Mouse (Mus musculus) testis, postnatal 10 days (tissue): ENCODE results near the gene Shkbp1.
A peak's percentile ranks its signal among the peaks of the same experiment; 100 is the strongest.

Experiments
- DNase-seq: peaks from one replicate; pipeline ENCODE4 v3.0.0; 2021; ENCODE audit warnings: low spot score

Gene Shkbp1

DNA sequence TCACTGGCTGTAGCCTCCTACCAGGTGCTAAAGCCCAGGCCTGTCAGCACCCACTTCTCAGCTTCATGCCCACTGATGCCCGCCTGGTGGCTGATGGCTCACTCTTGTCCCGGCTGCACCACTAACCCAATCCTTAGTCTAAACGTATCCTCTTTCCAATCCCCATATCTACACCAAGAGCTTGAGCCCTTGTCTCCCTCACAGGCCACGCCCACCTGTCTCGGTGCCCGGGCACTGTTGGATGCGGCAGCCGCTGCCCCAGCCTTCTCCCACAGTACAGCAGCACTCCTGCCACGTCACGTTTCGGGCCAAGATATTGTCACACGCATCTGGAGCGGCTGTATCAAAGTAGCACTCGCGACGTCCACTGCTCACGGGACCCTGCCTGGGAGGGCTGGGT lies 45.5 kb downstream of the Shkbp1 start:
- peak; percentile 75 for DNase-seq

DNA sequence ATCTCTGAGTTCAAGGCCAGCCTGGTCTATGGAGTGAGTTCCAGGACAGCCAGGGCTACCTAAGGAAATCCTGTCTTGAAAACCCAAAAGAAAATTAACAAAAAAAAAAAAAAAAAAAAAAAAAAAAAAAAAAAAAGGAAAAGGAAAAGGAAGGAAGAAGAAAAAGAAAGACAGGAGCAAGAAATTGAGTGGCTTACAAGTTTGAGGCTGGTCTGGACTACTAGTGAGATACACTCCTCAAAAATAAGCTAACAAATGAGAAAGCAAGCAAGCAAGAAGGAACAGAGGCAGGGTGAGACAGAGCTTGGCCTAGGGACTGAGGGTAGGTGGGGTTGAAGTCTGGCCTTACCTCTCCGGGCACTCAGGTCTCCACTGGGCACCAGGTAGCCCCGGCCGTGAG lies 46.0 kb downstream of the Shkbp1 start:
- DNase-seq = no peak

DNA sequence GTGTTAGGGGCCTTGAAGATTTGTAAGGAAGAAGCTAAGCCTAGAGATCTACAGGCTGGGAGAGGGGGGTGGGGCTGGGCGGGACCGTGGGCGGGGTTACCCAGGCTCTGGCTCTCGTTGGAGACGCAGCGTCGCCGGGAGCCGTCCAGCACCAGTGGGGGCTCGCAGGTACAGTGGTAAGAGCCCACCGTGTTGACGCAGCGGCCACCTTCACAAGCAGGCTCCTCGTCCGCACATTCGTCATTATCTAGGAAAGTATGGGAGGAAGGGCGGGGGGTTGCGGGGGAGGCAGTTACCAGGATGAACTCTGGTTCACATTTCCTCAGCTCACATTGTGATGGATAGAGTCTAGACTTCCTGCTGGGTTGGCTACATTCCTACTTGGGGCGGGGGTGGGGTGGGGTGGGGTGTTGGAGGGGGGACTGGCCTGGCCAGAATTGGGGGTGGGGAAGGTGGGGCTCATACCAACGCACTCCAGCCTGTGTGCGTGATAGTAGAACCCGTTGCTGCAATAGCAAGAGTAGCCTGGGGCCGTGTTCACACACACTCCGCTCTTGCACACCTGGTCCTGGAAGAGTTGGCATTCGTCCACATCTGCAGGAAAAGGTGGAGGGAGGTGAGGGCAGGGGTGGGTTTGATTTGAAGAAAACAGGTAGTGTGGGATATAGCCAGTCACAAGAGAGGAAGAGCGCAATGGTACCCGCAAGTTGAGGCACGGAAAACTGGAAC lies 46.8 kb downstream of the Shkbp1 start:
- peak; percentile 50 for DNase-seq

DNA sequence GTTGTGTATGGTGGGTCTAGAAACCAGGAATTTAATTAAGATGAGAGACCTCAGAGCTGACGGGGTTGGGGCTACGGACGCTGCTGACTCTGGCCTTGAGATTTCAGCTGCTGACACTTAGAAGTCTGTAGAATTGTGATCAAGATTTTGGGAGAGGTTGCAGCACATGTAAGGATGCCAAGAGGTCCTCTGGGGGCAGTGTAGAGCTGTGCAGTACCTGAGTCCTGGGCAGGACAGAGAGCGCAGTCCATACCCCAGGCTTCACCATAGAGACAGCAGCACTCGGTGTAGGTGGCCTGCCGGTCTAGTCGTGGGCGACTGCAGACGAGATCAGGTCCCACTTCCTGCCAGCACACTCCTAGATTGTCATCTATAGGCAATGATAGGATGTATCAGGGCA lies 48.3 kb downstream of the Shkbp1 start:
- DNase-seq = no peak

DNA sequence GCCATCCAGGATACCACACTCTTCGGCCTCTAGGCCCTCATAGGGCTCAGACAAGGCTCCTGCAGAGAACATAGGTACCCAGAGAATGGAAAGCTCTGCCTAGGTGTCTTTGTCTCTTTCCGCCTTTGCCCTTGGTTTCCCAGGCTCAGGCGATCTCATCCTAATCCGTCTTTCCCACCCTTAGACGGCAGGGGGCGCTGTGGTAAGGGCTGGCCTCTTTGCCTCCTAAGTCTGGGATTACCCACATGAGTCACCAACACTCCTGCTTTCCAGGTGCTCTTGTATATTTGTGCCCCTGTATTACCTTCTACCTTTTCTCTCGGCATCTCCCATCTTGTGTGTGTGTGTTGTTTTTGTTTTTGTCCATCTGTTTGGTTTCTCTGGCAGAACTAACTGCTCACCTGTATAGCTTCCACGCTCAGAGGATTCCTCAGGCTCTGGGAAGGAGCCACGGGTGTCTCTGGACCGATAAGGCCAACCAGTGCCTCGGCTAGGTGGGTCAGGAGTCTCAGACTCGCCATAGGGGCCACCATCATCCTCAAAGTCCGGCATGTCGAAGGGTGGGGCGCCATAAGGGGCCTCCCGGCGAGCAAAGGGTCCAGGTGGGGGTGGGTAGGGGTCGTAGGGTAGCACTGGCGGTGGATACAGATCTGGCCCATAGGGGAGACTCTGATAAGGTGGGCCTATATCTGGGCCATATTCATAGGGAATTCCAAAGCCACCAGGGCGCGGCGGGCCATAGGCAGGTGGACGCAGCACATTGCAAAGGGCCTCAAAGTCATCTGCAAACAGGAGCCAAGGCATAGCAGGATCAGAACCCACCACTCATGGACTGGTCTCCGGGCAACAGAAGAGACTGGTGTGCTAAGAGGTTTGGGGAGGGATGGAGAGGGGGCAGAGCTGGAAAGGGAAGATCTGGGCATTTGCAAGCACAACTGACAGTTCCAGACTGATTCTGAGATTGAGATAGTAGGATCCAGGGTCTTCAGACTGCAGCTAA lies 49.4 kb downstream of the Shkbp1 start:
- DNase-seq = peak; percentile 80

DNA sequence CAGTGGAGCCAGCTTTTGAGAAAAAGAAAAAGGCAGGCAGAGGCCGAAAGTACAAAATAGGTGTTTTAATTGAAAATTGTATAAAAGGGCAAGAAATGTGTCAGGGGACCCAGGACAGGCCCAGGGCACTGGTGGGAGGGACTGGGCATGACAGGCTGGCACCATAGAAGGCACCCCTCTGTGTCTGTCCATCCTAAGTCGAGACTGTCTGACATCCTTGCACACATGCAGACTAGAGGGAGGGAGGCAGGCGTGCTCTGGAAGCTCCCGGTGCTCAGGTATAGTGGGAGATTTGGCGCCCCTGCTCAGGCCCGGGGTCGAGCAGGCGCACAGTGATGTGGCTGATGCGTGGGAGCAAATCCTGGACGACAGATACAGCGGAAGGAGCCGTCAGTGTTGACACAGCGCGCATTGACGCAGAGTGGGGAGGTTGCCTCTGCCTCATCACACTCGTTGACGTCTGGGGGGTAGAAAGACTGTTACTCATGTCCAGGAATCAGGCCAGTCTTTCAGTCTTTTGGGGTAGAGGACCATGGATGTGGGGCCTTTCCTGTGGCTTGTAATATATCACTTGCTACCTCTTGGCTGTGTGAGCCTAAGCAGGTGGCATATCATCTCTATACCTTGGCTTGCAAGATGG lies 50.6 kb downstream of the Shkbp1 start:
- DNase-seq = no peak

DNA sequence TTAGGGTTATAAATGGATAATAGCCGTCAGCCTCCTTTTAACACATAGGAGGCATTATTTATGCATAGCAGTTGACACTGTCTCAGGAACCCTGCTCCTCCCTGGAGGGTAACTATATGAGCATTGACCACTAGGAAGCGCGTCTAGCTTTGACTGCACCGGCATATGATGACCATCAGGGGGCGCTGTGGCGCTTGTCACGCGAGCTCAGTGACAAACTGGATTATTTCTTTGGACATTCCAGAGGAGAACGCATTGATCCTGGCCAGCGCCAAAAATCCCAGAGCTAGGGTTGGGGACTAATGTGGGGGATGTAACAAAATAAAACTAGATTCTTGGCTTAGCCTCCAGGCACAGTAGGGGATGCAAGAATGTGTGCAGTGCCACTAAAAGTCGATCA lies 53.6 kb downstream of the Shkbp1 start:
- peak; percentile 92 for DNase-seq

DNA sequence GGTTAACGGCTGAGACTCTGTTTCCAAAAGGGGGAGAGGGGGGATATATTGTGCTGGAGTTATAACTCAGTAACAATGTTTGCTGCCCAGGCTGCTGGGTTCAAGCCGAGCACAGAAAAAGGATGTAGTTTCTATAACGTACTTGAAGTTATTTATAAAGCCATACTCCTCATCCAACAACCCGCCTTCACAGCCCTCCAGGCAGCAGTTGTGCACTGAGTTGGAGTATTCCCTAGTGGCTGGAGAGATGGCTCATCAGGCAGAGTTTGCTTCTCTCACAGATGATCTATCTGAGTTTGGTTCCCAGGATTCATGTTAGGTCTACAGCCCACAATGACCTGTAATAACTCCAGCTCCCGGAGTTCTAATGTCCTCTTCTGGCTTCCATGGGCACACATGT lies 55.0 kb downstream of the Shkbp1 start:
- no peak for DNase-seq

DNA sequence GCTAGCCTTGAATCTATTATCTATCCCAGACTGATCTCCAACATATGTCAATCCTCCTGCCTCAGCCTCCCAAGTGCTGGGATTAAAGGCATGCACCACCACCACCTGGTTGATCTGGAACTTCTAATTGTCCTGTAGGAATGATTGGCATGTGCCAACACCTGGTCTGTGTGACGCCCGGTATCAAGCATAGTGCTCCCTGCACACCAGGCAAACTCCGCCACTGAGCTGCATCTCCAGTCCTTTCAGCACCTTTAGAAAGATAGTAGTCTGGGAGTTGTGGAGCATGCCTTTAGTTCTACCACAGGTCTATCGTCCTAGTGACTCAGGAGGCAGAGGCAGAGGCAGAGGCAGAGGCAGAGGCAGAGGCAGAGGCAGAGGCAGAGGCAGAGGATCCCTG lies 55.5 kb downstream of the Shkbp1 start:
- no peak for DNase-seq

DNA sequence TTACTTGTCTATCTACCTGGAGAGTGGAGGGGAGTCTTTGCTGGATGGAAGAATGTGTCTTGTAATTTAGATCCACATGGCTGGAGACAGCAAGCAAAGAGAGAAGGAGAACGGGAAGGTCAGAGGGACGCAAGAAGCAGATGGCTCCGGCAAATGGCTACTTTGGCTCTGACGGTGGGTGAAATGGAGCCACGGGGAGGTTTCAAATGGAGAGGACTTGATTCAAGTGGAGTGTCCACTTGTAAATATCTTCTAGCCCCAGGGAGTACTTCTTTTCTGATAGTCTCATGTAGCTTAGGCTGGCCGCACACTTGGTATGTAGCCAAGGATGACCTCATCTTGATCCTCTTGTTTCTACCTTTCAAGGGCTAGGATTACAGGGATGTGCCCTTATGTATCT lies 57.0 kb downstream of the Shkbp1 start:
- DNase-seq = no peak

DNA sequence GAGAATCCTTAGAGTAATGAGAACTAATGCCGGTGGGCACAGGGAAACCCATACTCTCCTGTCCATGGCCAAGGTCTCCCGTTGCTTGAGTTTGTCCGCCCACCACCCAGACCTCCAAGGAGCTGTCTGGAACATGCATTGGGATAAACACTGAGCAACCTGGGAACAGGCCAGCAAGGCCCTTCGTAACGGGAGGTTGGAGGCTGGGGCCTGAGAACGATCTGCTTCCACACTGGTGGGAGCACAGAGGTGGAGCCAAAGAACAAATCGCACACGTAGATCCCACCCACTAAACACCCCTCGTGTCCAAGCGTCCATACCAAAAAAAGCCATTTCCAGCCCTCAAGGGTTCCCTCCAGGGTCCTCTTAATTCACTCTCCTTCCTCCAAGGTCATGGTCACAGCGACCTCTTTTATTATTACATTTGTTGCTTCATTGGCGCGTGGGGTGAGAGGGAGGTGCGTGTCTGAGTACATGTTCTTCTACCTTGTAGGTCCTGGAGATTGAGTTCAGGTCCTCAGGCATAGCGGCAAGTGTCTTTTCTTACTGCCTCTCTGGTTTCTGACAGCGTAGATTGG lies 57.7 kb downstream of the Shkbp1 start:
- peak; percentile 73 for DNase-seq

DNA sequence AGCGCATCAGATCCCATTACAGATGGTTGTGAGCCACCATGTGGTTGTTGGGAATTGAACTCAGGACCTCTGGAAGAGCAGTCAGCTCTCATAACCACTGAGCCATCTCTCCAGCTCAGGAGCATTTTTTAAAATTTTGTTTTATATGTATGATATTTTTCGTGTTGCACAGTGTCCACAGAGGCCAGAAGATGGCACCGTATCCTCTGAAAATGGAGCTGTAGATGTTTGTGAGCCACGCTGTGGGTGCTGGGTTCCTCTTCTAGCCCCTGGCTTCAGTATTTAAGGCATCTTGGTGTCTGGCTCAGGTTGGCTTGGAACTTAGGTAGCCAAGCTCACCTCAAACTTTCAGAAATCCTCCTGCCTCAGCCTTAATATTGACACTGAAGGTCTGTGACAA lies 59.3 kb downstream of the Shkbp1 start:
- no peak for DNase-seq

DNA sequence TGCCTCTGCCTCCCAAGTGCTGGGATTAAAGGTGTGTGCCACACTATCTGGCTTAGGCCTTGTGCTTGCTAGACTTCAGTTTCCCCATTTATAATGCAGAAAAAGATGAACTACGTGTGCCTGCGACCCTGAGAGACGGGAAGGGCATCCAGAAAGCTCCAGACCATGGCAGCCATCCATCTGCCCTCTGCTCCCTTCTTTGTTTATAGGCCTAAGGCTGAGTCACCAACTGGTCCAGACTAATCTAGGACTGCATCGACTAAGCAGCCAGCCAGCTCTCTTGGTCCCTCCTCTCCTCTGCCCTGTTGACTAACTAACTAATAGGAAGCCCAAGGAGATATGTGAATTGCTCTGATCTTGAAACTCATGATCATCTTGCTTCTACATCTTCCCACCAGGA lies 59.9 kb downstream of the Shkbp1 start:
- DNase-seq = no peak
